Mouse (Mus musculus): Measurements from ENCODE around the gene Coq8a. TPM values are rescaled to one million over a fixed set of nuclear protein-coding genes. Genes with fewer than 3 reads are reported as not detected.

Gene Coq8a
- total RNA-seq, 1 experiment from 2014 or later = 20.9 TPM

DNA sequence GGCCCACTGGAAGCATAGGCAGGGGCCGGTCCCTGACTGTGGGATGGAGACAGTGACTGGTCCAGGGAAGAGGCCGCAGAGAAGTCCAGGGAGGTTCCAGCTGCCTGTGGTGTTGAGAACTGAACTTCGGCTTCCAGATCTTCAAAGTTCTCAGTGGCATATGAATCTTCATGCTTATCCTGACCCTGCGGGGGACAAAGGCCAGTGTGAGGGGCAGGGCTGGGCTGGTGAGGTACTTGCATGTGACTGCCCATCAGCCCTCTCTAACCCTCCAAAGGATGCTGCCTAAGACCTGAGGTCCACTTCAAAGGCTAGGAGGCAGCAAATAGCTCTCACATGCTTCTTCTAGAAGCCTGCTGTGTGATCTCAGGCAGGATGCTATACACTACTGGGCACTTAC lies 20.3 kb downstream of the Coq8a start:
- no peak for ATAC-seq (replicated peaks; ENCODE audit: low read depth, poor library complexity, severe bottlenecking)

DNA sequence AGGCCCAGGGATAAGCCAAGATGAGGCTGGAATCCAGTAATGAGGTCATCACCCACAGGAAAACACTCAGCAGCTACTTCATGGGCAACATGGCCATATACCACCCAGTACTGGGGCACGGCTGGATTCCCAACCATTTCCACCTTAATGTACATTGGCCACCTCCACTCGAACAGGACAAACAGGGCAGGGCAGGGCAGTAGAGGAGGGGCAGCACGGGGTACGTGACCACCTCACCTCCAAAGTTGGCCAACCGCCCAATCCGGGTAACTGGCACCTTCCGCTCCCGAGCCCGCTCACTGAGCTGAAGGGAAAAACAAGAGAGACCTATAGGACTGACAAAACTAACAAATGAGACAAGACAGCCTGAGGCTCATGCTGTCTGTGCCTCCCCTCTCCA lies 21.1 kb downstream of the Coq8a start:
- ATAC-seq (replicated peaks; ENCODE audit: low read depth, poor library complexity, severe bottlenecking) = no peak

DNA sequence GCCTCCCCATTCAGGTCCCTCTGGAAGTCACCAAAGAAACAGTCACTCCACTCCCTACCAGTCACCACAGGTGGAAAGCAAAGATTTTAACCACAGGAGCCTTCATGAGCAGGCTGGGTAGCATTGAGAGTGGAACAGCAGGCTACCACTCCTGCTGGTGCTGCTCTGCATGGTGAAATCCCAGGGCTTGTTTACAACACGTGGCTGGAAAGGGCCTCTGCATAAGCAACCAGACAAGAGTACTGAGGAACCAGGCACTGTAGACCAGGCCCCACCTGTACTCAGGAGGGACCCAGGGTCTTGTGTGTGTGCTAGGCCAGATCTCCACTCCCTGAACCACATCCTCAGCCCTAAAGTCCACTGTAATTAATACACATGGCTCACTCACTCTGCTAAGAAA lies 22.6 kb downstream of the Coq8a start:
- ATAC-seq (replicated peaks; ENCODE audit: low read depth, poor library complexity, severe bottlenecking) = no peak

DNA sequence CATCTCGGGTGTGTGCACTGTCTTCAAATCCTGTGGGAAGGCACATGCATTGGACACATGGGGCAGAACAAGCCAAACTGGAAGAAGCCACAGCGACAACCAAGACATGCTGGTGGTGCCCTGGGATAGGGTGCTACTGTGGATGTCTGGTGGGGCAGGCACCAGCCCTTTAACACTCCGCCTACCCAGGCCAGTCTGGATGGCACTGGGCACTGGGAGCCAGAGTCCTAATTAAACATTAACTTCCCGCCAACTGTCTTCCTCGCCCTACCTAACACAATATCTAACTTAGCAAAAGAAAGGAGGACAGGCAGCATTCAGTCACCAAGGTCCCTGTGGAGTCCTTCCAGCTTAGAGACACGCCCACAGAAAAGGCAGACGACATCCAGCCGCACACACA lies 23.8 kb downstream of the Coq8a start:
- ATAC-seq (replicated peaks; ENCODE audit: low read depth, poor library complexity, severe bottlenecking) = no peak

DNA sequence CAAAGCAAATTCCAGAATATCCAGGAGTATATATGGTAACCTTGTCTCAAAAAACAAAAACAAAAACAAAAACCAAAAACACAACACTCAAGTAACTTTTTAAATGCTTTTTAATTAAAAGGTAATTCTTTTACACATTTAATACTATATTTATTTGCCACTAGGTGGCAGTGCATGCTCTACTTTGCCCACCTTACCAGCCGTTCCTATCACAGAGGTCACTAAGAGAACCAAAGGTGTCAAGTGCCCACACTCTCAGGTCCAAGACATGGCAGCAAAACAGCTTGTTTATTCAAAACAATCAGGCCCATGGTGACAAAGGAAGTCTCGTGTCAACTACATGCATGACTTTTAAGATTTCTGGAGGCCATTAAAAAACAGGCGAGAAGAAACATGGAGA lies 24.2 kb downstream of the Coq8a start:
- ATAC-seq (replicated peaks; ENCODE audit: low read depth, poor library complexity, severe bottlenecking) = peak; percentile 84

DNA sequence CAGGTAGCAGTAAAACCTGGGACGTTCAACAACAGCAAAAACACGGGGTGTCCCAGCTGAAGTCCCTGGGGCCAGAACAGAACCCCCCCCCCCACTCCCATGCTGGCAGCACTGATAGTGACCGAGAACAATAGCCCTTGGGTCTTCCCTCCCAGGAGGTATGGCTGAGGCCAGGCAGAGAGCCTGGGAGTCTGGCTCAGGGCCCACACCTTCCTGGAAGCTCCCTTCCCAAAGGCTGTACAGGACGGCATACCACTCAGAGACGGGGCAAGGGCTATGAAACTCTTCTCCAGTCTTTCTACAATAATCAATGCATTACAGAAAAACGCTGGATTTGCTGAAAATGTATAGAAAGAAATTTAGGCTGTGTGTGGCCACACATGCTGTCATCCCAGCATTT lies 24.7 kb downstream of the Coq8a start:
- ATAC-seq (replicated peaks; ENCODE audit: low read depth, poor library complexity, severe bottlenecking) = no peak

DNA sequence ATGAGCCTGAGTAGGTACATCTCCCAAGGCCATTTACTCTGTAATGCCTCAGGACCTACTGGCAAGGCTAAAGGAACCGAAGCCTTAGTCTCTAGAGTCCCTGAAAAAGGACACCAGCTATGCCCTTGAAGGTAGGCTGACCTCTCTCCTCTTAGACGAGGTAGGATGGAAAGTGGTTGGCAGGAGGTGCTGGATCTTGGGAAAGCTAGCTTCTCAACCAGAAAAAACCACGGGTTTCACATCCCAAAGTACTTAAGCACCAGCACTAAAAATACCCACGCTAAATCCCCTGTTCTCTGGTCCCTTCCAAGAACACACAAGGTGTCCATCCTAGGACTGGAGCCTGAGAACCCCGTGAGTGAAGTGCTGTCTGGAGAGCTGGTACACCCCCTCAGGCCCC lies 26.4 kb downstream of the Coq8a start:
- ATAC-seq (replicated peaks; ENCODE audit: low read depth, poor library complexity, severe bottlenecking) = no peak

DNA sequence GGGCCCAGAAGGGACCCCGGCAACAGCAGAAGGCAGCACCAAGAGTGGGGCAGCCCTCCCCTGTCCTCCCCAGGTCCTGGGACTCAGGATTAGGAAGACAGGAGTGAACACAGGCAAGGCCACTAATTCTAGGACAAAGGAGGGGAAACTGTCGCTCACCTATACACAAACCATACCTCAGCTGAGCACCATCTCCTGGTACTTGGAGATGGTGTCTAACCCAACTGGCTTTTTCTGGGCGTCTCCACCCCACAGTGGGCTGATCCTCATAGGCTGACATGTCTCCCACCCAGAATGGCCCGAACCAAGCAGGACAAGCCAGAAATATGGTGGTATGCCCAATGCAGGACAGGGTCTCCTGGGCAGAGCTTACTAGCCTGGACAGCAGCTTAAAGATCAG lies 26.8 kb downstream of the Coq8a start:
- ATAC-seq (replicated peaks; ENCODE audit: low read depth, poor library complexity, severe bottlenecking) = no peak

DNA sequence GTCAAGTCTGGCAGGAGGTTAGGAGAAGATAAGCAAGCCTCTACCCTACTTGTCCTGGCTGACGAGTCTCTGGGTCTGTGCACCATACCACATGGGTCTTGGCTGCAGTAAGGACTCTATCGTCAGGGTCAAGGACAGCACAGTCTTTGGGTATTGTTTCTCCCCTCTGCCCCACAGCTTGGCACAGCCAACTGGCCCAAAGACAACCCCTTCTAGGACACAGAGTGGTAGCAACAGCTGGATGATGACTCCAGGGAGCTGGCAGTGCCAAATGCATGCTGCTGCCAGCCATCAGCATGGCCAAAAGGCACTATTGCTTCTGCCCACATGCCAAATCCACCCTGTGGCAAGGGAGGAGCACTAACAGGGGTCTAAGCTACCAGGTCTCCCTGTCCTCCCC lies 27.5 kb downstream of the Coq8a start:
- ATAC-seq (replicated peaks; ENCODE audit: low read depth, poor library complexity, severe bottlenecking) = no peak

DNA sequence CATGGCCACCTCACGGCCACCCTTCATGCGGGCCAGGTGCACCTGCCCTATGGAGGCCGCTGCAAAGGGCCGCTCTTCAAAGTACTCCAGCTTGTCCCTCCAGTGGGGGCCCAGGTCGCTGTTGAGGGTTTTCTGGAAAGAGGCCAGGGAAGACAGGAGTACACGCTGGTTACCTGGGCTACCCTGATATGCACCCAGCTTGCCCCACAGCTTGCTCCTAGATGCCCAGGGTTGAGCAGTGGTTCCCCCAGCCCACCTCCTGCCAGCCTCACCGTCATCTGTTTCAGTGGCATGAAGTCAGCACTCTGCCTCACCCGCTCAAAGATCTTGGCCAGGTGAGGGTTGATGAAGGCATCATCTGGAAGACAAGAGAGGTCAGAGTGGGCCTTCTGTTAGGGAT lies 29.3 kb downstream of the Coq8a start:
- ATAC-seq (replicated peaks; ENCODE audit: low read depth, poor library complexity, severe bottlenecking) = no peak

DNA sequence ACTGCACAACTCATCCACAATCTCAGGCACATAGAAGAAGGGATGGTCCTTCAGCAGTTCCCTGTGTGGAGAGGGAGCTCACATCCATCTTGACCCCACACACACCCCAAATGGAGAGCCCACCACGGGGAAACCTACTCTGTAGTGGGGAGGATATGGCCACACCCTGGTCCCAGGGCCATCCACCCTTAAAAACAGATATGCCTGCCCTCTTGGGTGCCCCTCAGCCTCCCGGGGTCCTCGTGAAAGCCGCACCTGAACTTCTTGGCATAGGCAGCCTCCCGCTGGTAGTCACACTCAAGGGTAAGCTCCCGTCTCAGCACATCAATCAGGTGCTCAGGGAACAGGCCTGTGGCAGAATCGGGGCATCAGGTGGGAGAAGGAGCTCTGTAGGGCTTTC lies 30.2 kb downstream of the Coq8a start:
- ATAC-seq (replicated peaks; ENCODE audit: low read depth, poor library complexity, severe bottlenecking) = no peak

DNA sequence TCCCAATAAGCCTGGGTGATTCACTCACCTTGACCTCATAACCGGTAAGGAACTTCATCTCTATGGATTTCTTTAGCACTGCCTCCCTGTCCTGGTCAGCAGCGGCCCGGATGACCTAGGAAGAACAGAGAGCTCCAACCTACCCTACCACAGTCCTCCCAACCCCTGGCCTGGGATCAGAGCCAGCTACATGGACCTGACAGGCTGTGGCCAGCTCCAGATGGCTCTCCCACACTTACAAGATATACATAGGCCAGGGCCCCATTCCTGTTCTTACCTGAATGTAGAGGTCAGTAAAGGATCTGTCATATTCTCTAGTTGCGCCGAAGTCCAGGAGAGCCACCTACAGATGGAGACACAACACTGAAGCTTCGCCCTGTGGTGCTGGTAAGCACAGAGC lies 31.1 kb downstream of the Coq8a start:
- ATAC-seq (replicated peaks; ENCODE audit: low read depth, poor library complexity, severe bottlenecking) = no peak

DNA sequence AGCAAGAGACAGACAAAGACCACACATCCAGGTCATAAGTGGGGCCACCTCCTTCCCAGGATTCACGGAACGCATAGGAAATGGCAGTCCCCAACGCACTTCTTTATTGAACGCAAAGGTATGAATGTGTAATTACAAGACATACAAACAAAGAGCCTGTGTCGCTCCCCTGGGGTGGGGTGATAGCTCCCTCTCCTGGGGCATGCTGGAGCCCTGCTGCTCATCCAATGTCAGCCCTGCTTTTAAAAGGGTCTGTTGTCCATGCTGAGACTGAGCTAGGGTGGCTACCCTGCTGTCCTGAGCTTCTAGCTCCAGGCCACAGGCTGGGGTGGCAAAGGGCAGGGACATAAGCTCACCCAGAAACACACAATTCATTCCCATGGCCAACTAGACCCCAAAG lies 32.9 kb downstream of the Coq8a start:
- peak; percentile 59; the same call in 1 of the 2 replicates for ATAC-seq (replicated peaks; ENCODE audit: low read depth, poor library complexity, severe bottlenecking)

DNA sequence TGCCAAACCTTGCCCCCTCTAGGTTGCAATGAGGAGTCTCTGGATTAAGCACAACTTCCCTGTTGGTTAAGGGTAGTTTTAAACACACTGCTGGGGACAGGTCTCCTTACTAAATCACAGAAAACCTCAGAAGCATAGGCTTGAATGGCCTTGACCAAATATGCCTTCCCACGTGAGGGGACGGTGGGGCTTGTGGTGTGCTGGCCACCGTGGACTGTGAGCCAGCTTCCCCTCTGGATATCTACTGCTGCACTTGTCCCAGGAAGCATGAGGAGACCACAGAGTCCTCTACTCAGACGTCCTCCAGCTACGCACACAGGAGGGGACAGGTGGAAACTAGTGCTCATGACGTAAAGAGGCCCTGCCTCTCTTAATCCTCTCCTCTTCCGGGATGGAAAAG lies 36.4 kb downstream of the Coq8a start:
- ATAC-seq (replicated peaks; ENCODE audit: low read depth, poor library complexity, severe bottlenecking) = no peak

DNA sequence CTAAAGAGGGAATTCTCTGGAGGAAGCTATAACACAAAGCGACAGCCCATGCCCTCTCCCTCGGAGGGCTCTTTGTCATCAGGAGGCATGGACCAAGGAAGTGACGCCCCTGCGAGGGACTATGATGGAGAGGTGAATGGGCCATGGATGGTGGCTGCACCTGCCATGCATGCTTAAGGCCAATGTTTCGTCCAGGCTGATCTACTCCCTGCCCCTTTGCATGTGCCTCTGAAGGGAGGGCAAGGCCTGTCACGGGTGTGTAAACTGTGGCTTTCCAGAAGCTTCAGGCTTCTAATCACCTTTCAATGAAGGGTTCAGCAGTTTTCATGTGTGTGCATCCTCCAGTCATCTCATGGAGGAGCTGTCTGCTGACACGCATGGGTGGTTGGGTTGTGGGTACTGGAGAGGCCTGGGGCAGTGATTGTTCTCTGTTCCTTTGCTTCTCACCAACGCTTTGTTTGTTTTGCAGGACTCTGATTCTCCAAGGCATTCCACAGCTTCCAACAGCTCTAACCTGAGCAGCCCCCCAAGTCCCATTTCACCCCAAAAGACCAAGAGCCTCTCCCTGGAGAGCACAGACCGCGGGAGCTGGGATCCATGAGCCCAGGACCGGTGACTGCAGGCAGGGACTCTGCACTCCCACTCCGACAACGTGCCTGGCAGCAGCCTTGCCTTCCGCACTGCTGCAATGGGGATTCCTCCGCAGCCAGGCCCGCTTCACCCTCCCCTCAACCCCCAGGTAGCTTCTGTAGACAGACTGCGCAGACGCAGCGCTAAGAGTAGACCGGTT lies 37.6 kb downstream of the Coq8a start:
- no peak for ATAC-seq (replicated peaks; ENCODE audit: low read depth, poor library complexity, severe bottlenecking)

DNA sequence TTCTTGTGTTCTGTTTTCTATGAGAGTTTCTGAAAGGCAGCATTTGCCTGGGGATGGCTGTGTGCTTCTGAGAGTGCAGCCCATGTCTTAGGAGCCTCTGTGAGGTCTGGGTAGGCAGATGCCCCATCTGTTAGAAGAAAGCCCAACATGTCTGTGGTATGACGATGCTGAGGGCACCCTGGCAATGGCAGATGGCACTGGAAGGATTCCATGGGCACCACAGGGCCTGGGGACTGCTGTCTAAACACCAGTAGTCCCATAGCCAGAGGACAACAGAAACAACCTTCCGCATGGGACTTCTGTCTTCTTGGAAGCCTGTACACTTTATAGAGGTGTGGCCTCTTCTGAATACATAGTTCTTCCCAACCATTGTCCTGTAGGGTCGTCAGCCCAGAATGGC lies 38.2 kb downstream of the Coq8a start:
- ATAC-seq (replicated peaks; ENCODE audit: low read depth, poor library complexity, severe bottlenecking) = no peak

DNA sequence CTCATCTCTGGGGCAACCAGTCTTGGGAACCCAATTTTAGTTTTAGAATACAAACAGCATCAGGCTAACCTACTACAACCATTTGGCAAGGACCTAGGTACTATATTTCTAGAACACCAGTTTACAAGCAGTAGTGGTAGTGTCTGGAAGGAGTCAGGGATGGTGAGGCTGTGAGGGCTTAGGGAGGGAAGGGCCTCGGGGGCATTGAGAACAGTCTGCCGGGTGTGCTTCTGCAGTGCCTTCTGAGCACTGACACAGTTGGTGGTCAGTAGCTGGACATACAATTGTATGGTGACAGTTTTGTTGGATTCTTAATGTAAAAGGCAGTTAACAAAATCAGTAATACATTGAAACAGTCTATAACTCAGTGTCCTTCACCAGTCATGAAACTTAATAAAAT lies 38.9 kb downstream of the Coq8a start:
- ATAC-seq (replicated peaks; ENCODE audit: low read depth, poor library complexity, severe bottlenecking) = no peak

DNA sequence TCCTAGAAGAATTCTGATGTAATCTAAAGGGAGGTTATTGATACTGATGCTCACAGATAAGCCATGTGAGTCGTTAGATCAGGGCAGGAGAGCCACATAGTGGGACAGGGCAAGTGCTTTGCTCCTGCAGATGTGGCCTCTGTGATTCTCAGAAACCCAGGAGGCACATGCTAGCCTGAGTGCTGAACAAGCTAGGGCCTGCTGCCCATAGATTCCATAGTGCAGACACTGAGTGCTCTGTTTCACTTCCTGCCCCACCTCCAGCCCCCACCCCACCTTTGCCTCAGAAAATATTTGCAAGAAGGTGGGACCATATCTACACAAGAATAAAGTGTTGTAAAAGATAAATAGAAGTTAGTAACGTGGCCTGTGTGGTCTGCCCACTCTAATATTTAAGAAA lies 40.8 kb downstream of the Coq8a start:
- no peak for ATAC-seq (replicated peaks; ENCODE audit: low read depth, poor library complexity, severe bottlenecking)

DNA sequence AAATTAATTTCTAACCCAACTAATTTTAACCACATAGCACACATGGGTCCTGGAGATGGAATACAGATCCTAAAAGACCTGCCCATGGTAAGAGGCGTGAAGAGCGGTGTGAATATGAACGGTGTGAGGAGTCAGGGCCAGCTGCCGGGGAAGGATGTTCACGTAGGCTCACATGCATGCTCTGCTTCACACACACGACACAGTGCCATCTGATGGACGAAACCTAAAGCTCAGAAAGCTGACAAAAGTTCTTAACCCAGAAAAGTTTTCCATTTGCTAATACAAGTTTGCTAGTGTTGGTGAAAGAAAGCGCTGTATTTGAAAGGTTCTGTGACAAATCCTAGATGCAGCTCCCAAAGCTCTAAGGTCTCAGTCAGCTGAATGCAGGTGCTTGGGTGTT lies 48.2 kb downstream of the Coq8a start:
- ATAC-seq (replicated peaks; ENCODE audit: low read depth, poor library complexity, severe bottlenecking) = no peak

DNA sequence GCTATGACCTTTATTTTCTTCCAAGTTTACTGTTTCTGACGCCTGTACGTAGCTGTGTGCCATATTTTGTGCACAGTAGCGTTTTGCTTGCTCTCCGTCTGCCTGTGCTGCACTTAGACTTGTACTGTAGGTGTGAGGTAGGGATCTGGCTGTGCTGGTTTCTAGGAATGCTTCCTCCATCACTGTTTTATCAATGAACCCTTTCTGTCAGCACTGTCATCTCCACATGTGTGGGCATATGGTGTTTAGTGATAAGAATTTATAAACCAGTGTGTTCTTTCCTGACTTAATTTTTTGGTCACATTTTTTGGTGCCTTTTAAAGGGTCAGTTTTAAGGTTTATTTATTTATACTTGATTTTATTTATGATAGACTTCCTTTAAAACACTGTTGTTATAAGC lies 50.8 kb downstream of the Coq8a start:
- ATAC-seq (replicated peaks; ENCODE audit: low read depth, poor library complexity, severe bottlenecking) = peak; percentile 45; the same call in 1 of the 2 replicates

DNA sequence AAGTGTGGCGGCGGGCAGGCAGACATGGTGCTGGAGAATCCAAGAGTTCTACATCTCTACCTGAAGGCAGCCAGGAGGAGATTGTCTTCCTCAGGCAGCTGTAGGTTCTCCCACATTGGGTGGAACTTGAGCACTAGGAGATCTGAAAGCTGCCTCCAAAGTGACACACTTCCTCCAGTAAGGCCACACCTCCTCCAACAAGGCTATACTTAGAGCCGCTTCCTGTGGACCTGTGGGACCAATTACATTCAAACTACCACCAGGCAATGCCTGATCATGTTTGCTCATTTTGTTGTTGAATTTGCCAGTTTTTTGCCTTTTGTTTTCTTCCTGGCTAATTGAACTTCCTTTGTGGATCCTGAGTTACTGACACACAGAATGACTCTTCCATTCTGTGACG lies 51.4 kb downstream of the Coq8a start:
- peak; percentile 77 for ATAC-seq (replicated peaks; ENCODE audit: low read depth, poor library complexity, severe bottlenecking)

DNA sequence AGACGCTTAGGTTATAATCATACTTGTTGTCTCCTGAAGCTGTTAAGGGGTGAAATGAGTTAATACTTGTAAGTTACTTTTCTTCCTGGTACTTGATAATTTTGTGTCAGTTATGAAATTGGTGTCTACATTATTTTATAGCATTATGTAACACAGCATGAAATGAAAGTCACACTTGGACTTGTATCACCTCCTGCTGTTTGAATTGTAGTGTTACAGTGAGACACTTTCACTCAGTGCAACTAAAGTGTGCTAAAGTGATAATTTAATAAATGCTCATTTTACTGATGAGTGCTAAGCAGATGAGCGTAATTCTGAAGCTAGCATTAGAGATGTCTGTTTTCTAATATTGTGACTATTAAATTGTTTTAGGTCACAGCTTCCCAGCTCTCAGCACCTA lies 58.4 kb downstream of the Coq8a start:
- ATAC-seq (replicated peaks; ENCODE audit: low read depth, poor library complexity, severe bottlenecking) = no peak

Measured in common myeloid progenitor, adult 5-6 weeks (primary cell).